Mouse (Mus musculus) liver, embryonic 14.5 days (tissue): ENCODE results near the gene Snx7. TPM values are rescaled to one million over a fixed set of nuclear protein-coding genes. Genes with fewer than 3 reads are reported as not detected.

Experiments used
- ATAC-seq: fragments of 200-750 bp; cut with Nextera tagmentation; 2 replicates; pipeline ENCODE4 v1.8.0; 2017; ENCODE audit warnings: moderate number of reproducible peaks, mild to moderate bottlenecking, moderate library complexity; ENCODE audit not compliant: insufficient read depth
- DNase-seq, 3 experiments: peaks; one replicate each; pipeline ENCODE4 v3.0.0-alpha.2; 2012 to 2013; ENCODE audit warnings: low read depth in 3 of 3, low spot score in 3 of 3
- H3K27ac ChIP-seq: fragments of 300-500 bp; sonication (generic); 2 replicates; pipeline ENCODE4 v1.5.1; 2014; ENCODE audit warnings: moderate library complexity, mild to moderate bottlenecking, control low read depth, inconsistent platforms
- H3K27me3 ChIP-seq: fragments of 300-500 bp; sonication (generic); 2 replicates; pipeline ENCODE4 v1.6.1; 2014; ENCODE audit warnings: mild to moderate bottlenecking, low read length, moderate library complexity; ENCODE audit not compliant: control insufficient read depth, insufficient read depth
- H3K36me3 ChIP-seq: fragments of 300-500 bp; sonication (generic); replicated peaks from 2 replicates; pipeline ENCODE4 v1.6.1; 2014; ENCODE audit warnings: low read depth; ENCODE audit not compliant: control insufficient read depth, insufficient read depth
- H3K4me1 ChIP-seq, 2 experiments: fragments of 200-500 bp in 1 of 2; fragments of 300-500 bp in 1 of 2; sonication (generic) in 1 of 2; replicated peaks; 2 replicates each; pipeline ENCODE4 v1.6.1; 2012 to 2014; ENCODE audit warnings: antibody characterized with exemption in 1 of 2, inconsistent platforms in 1 of 2, low read length in 1 of 2; ENCODE audit not compliant: control insufficient read depth in 2 of 2, insufficient read depth in 2 of 2
- H3K4me2 ChIP-seq: fragments of 300-500 bp; sonication (generic); 2 replicates; pipeline ENCODE4 v1.6.1; 2014; ENCODE audit warnings: low read depth, mild to moderate bottlenecking, control low read depth, moderate library complexity
- H3K4me3 ChIP-seq, 2 experiments: fragments of 200-500 bp in 1 of 2; fragments of 300-500 bp in 1 of 2; sonication (generic) in 1 of 2; 2 replicates each; pipeline ENCODE4 v1.5.1; 2012 to 2014; ENCODE audit warnings: low read depth in 2 of 2, low read length in 2 of 2, mild to moderate bottlenecking in 2 of 2, control low read depth in 1 of 2, inconsistent platforms in 1 of 2, moderate library complexity in 1 of 2; ENCODE audit not compliant: insufficient read depth in 1 of 2
- H3K9ac ChIP-seq: fragments of 300-500 bp; sonication (generic); replicated peaks from 2 replicates; pipeline ENCODE4 v1.6.1; 2014; ENCODE audit warnings: mild to moderate bottlenecking, control low read depth, moderate library complexity
- H3K9me3 ChIP-seq: fragments of 300-500 bp; sonication (generic); 2 replicates; pipeline ENCODE4 v1.6.1; 2016; ENCODE audit warnings: low read length, mixed read lengths; ENCODE audit not compliant: control insufficient read depth
- CTCF ChIP-seq: IDR thresholded peaks from 2 replicates; pipeline ENCODE4 v1.5.1; 2016; ENCODE audit warnings: antibody characterized with exemption, low read depth, control low read depth
- EP300 ChIP-seq: IDR thresholded peaks from 2 replicates; pipeline ENCODE4 v1.6.1; 2016; ENCODE audit warnings: antibody characterized with exemption, low read depth
- WGBS: fragments of 180-500 bp; shearing (Covaris S2); extraction: QIAGEN DNeasy Blood & Tissue Kit; methylation state at CpG from one replicate; pipeline ENCODE4 v1.1.7; 2014; ENCODE audit not compliant: insufficient replicate concordance; 5-methylcytosine and 5-hydroxymethylcytosine counted together
- polyA plus RNA-seq, 2 experiments: library from polyadenylated mRNA; depleted of rRNA in 1 of 2; stranded (reverse) in 1 of 2; unstranded in 1 of 2; fragments of >200 nt; fragmentation: Nextera tagmentation in 1 of 2; extraction: Ambion mirVana in 1 of 2; gene quantifications; 2 replicates each; pipeline versions ENCODE4 v1.2.1 to v1.2.3; 2012 to 2014

Snx7 gene
- polyA plus RNA-seq, 2 experiments = 6.1 to 11.9 TPM

- Histone ChIP-seq H3K9ac (peak overlapping the region; percentile 55), H3K27ac (no peak overlapping the region), H3K4me2 (peak overlapping the region; percentile 56), H3K4me1 (peaks cover 0 to 3% of the 10 kb centered on the region in 2 experiments; a peak in 2 of 4 replicates), H3K27me3 (no peaks in the 10 kb centered on the region), H3K4me3 (peak overlapping the region; percentile 54 to 88), H3K9me3 (no peaks in the 10 kb centered on the region), H3K36me3 (no peaks in the 10 kb centered on the region)
- WGBS = 4% methylated on average over 2 of the region's 2 CpGs
- TF ChIP-seq CTCF = no peak
- no peak for TF ChIP-seq EP300
- no peak for DNase-seq
- no peak for ATAC-seq
Observed at GRCm38 (mm10) chr3:117869324-117869715, 584 bp upstream of the Snx7 start.

GRCm38 (mm10) chr3:117868091-117868490 lies 645 bp downstream of the Snx7 start:
- ATAC-seq = no peak
- Histone ChIP-seq H3K27ac (no peak overlapping the region), H3K27me3 (no peaks in the 10 kb centered on the region), H3K9me3 (no peaks in the 10 kb centered on the region), H3K9ac (no peak overlapping the region; the same call in 1 of the 2 replicates), H3K4me1 (peaks cover 0 to 3% of the 10 kb centered on the region in 2 experiments; a peak in 2 of 4 replicates), H3K4me3 (peak overlapping the region in 1 of 2 experiments; percentile 54; a peak in 2 of 4 replicates), H3K36me3 (no peaks in the 10 kb centered on the region), H3K4me2 (peak overlapping the region; percentile 56)
- DNase-seq = no peak
- 57% methylated on average over 2 of the region's 2 CpGs for WGBS
- TF ChIP-seq CTCF = no peak
- TF ChIP-seq EP300 = no peak

- no peak overlapping the region for H3K4me2 ChIP-seq
- no peaks in the 10 kb centered on the region for H3K36me3 ChIP-seq
- 59% methylated on average over 12 of the region's 12 CpGs for WGBS
- H3K27ac ChIP-seq = no peak overlapping the region
- H3K27me3 ChIP-seq = no peaks in the 10 kb centered on the region
- TF ChIP-seq EP300 = no peak
- TF ChIP-seq CTCF = no peak
- no peaks in the 10 kb centered on the region for H3K9me3 ChIP-seq
- DNase-seq = no peak
- H3K4me1 ChIP-seq = peaks cover 0 to 7% of the 10 kb centered on the region in 2 experiments; a peak in 2 of 4 replicates
- no peak for ATAC-seq
- H3K9ac ChIP-seq = no peak overlapping the region
- no peak overlapping the region for H3K4me3 ChIP-seq
Observed at GRCm38 (mm10) chr3:117866696-117867407, 1.9 kb downstream of the Snx7 start.

- Histone ChIP-seq H3K9me3 (no peaks in the 10 kb centered on the region), H3K9ac (no peak overlapping the region), H3K4me3 (no peak overlapping the region), H3K27ac (no peak overlapping the region), H3K27me3 (no peaks in the 10 kb centered on the region), H3K4me1 (peaks cover 0 to 7% of the 10 kb centered on the region in 2 experiments; a peak in 2 of 4 replicates), H3K36me3 (no peaks in the 10 kb centered on the region), H3K4me2 (no peak overlapping the region)
- DNase-seq = no peak
- no peak for ATAC-seq
- TF ChIP-seq EP300 (no peak), CTCF (no peak)
Observed at GRCm38 (mm10) chr3:117865621-117866020, 3.1 kb downstream of the Snx7 start.

GRCm38 (mm10) chr3:117862951-117863350 lies 5.8 kb downstream of the Snx7 start:
- H3K4me3 ChIP-seq = no peak overlapping the region
- no peaks in the 10 kb centered on the region for H3K36me3 ChIP-seq
- no peak for DNase-seq
- 54% methylated on average over 2 of the region's 2 CpGs for WGBS
- H3K27me3 ChIP-seq = no peaks in the 10 kb centered on the region
- peaks cover 0 to 5% of the 10 kb centered on the region in 2 experiments; a peak in 2 of 4 replicates for H3K4me1 ChIP-seq
- no peak overlapping the region for H3K4me2 ChIP-seq
- ATAC-seq = no peak
- TF ChIP-seq CTCF = no peak
- no peaks in the 10 kb centered on the region for H3K9me3 ChIP-seq
- no peak overlapping the region for H3K9ac ChIP-seq
- H3K27ac ChIP-seq = no peak overlapping the region
